Mouse (Mus musculus) hindbrain, embryonic 12.5 days (tissue): Measurements from ENCODE around the gene Fam149b. TPM values are rescaled to one million over a fixed set of nuclear protein-coding genes. Genes with fewer than 3 reads are reported as not detected.

Experiments
- ATAC-seq: fragments of 200-750 bp; cut with Nextera tagmentation; 2 replicates; pipeline ENCODE4 v1.8.0; 2017; ENCODE audit warnings: moderate TSS enrichment; ENCODE audit not compliant: low FRiP score
- H3K27ac ChIP-seq: fragments of 300-500 bp; sonication (generic); 2 replicates; pipeline ENCODE4 v1.5.1; 2016; ENCODE audit warnings: mild to moderate bottlenecking
- H3K27me3 ChIP-seq: fragments of 300-500 bp; sonication (generic); 2 replicates; pipeline ENCODE4 v1.6.1; 2016; ENCODE audit warnings: mild to moderate bottlenecking
- H3K36me3 ChIP-seq: fragments of 300-500 bp; sonication (generic); 2 replicates; pipeline ENCODE4 v1.6.1; 2016; ENCODE audit warnings: mild to moderate bottlenecking
- H3K4me1 ChIP-seq: fragments of 300-500 bp; sonication (generic); 2 replicates; pipeline ENCODE4 v1.6.1; 2016
- H3K4me2 ChIP-seq: fragments of 300-500 bp; sonication (generic); replicated peaks from 2 replicates; pipeline ENCODE4 v1.6.1; 2016; ENCODE audit warnings: mild to moderate bottlenecking
- H3K4me3 ChIP-seq: fragments of 300-500 bp; sonication (generic); 2 replicates; pipeline ENCODE4 v1.5.1; 2016; ENCODE audit warnings: mild to moderate bottlenecking
- H3K9ac ChIP-seq: fragments of 300-500 bp; sonication (generic); 2 replicates; pipeline ENCODE4 v1.6.1; 2016; ENCODE audit warnings: mild to moderate bottlenecking, moderate library complexity
- H3K9me3 ChIP-seq: fragments of 300-500 bp; sonication (generic); replicated peaks from 2 replicates; pipeline ENCODE4 v1.6.1; 2016; ENCODE audit warnings: mild to moderate bottlenecking
- WGBS: fragments of 180-500 bp; shearing (Covaris S2); methylation state at CpG from one replicate; pipeline ENCODE4 v1.1.7; 2016; 5-methylcytosine and 5-hydroxymethylcytosine counted together
- polyA plus RNA-seq: library from polyadenylated mRNA; unstranded; fragments of >200 nt; fragmentation: Nextera tagmentation; extraction: Ambion mirVana; gene quantifications from 2 replicates; pipeline ENCODE4 v1.2.1, GENCODE M21; 2016

Gene Fam149b
- polyA plus RNA-seq, 1 experiment from 2014 or later = 53.2 TPM

DNA sequence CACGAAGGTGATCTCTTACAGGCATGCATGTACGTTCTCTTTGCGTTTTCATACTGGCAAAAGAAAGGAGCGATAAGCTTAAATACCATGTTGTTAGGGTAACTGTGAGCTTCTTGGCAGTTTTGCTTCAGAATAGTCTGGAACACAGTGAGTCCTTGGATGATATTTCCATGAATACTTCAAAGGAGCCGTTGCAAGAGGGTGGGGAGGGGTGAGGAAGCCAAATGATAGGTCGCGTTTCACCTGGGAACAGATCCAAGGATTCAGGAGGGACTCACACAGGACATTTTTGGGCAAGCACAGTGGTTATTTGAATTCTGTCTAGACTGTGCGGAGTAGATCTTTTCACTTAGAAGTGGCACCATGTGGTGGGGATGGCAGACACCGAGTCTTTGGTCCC, 49.3 kb downstream of the Fam149b start:
- H3K9ac ChIP-seq = no peak overlapping the region
- WGBS = 80% methylated on average over 9 of the region's 9 CpGs
- ATAC-seq = no peak
- no peak overlapping the region for H3K27ac ChIP-seq
- no peaks in the 10 kb centered on the region for H3K9me3 ChIP-seq
- H3K27me3 ChIP-seq = no peaks in the 10 kb centered on the region
- H3K36me3 ChIP-seq = no peaks in the 10 kb centered on the region
- H3K4me2 ChIP-seq = no peak overlapping the region
- no peak overlapping the region for H3K4me3 ChIP-seq
- peaks cover 9% of the 10 kb centered on the region; the same call in 1 of the 2 replicates for H3K4me1 ChIP-seq

DNA sequence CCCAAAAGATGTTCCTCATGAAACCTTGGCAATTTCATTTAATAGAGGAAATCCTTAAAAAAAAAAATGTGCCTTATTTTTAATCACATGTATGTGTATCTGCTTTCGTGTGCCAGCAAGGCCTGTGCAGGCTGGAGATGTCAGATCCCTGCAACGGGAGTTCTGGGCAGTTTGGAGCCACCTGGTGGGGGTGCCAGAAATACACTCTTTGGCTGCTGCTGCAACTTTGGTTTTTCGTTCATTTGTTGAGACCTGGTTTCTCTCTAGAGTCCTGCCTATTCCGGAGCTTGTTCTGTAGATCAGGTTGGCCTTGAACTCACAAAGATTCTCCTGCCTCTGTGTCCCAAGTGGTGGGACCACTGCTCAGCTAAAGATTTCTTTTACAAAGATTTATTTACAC, 50.9 kb downstream of the Fam149b start:
- no peak overlapping the region for H3K4me3 ChIP-seq
- no peak for ATAC-seq
- no peaks in the 10 kb centered on the region for H3K9me3 ChIP-seq
- no peaks in the 10 kb centered on the region for H3K27me3 ChIP-seq
- no peak overlapping the region for H3K9ac ChIP-seq
- H3K4me2 ChIP-seq = no peak overlapping the region
- no peaks in the 10 kb centered on the region for H3K36me3 ChIP-seq
- H3K27ac ChIP-seq = no peak overlapping the region
- H3K4me1 ChIP-seq = peaks cover 4% of the 10 kb centered on the region; the same call in 1 of the 2 replicates
- WGBS = 51% methylated on average over 4 of the region's 4 CpGs

DNA sequence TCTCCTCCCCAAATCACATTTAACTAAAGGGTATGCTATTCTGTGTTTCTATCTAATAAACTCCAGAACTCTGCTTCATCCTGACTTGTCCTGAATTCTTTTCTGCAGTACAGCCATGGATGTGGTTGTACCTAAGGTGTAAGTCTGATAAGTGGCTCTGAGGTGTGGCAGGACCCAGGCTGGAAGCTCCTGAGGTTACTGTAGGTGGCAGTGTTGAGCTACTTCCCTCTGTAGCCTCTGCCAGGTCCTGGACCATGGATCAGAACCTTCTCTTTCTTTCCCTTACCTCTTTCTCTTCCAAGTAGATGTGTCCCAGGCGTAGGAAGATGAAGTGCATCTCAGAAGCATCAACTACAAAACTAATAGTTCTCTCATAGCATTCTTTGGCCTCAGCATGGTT, 52.1 kb downstream of the Fam149b start:
- Histone ChIP-seq H3K27ac (no peak overlapping the region), H3K27me3 (no peaks in the 10 kb centered on the region), H3K4me1 (no peaks in the 10 kb centered on the region), H3K9me3 (no peaks in the 10 kb centered on the region), H3K4me2 (no peak overlapping the region), H3K36me3 (no peaks in the 10 kb centered on the region), H3K9ac (no peak overlapping the region), H3K4me3 (no peak overlapping the region)
- ATAC-seq = no peak
- WGBS = 50% methylated on average over 1 of the region's 1 CpGs

DNA sequence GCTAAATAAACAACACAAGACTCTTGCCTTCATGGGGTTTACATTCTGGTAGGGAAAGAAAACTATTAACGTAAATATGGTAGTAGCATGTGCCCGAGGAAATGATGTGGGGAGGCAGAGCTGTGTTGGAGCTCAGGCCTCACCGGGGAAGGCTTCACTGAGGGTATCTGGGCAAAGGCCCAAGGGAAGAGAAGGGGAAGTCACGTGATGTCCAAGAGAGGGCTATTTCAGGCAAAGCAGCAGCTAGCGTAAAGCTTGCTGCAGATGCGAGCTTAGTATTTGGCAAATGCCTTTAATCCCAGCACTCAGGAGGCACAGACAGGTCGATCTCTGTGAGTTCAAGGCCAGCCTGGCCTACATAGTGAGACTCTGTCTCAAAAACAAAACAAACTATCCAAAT, 74.3 kb downstream of the Fam149b start:
- Histone ChIP-seq H3K9me3 (no peaks in the 10 kb centered on the region), H3K27ac (no peak overlapping the region), H3K4me3 (no peak overlapping the region), H3K27me3 (no peaks in the 10 kb centered on the region), H3K9ac (no peak overlapping the region), H3K4me1 (no peaks in the 10 kb centered on the region), H3K4me2 (no peak overlapping the region), H3K36me3 (no peaks in the 10 kb centered on the region)
- 79% methylated on average over 7 of the region's 7 CpGs for WGBS
- ATAC-seq = no peak

DNA sequence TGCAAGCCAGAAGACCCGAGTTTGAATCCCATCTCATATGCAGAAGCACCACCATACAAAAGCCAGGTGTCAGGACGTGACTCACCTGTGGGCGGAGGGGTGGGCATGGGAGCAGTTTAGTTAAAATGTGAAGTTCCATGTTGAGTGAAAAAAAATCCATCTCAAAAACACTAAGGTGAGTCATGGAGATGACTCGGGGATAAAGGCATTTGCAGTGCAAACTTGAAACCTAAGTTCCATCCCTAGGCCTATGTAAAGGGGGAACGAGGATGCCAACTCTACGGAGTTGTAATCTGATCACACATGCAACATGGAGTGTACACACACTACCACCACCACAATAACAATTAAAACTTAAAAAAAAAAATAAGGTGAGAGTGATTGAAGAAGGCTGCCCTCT, 75.1 kb downstream of the Fam149b start:
- Histone ChIP-seq H3K27me3 (no peaks in the 10 kb centered on the region), H3K4me1 (no peaks in the 10 kb centered on the region), H3K4me3 (no peak overlapping the region), H3K9me3 (no peaks in the 10 kb centered on the region), H3K9ac (no peak overlapping the region), H3K4me2 (no peak overlapping the region), H3K36me3 (no peaks in the 10 kb centered on the region), H3K27ac (no peak overlapping the region)
- WGBS = 94% methylated on average over 6 of the region's 6 CpGs
- ATAC-seq = no peak

DNA sequence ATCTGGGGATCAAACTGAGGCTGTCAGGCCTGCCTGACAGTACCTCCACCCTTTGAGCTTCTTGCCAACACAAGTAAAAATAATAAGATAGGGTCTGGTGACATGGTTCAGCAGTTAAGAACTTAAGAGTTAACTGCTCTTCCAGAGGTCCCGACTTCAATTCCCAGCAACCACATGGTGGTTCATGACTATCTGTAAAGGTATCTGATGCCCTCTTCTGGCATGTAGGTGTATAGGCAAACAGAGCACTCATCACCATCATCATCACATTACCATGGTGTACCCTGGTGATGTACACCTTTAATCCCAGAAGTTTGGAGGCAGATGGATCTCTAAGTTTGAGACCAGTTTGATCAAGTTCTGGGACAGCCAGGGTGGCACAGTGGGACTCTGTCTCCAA, 80.6 kb downstream of the Fam149b start:
- 39% methylated on average over 1 of the region's 1 CpGs for WGBS
- H3K4me2 ChIP-seq = no peak overlapping the region
- H3K9me3 ChIP-seq = no peaks in the 10 kb centered on the region
- H3K27ac ChIP-seq = no peak overlapping the region
- H3K36me3 ChIP-seq = no peaks in the 10 kb centered on the region
- no peaks in the 10 kb centered on the region for H3K4me1 ChIP-seq
- no peak overlapping the region for H3K4me3 ChIP-seq
- no peak for ATAC-seq
- H3K27me3 ChIP-seq = no peaks in the 10 kb centered on the region
- no peak overlapping the region for H3K9ac ChIP-seq

DNA sequence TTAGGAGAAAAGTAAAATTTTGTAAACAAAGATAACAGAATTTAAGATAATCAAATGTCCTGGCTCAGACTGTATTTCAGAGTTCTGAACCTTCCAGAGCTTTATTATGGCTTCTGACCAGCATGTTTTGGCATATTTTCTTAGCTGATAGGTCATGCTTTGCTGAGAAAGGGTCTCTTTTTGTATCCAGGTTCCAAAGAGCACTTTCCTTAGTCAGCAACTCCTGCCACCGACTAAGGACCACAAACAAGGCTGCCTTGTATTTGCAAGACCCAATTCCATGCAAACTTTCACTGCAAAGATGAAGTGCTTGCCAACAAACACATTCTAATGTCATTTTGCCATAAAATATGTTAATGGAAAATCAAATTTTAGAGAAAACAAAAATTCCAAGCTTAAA, 81.9 kb downstream of the Fam149b start:
- H3K27me3 ChIP-seq = no peaks in the 10 kb centered on the region
- no peaks in the 10 kb centered on the region for H3K9me3 ChIP-seq
- H3K4me1 ChIP-seq = no peaks in the 10 kb centered on the region
- WGBS = 38% methylated on average over 1 of the region's 1 CpGs
- H3K36me3 ChIP-seq = no peaks in the 10 kb centered on the region
- H3K4me2 ChIP-seq = no peak overlapping the region
- H3K27ac ChIP-seq = no peak overlapping the region
- H3K9ac ChIP-seq = no peak overlapping the region
- no peak for ATAC-seq
- no peak overlapping the region for H3K4me3 ChIP-seq

DNA sequence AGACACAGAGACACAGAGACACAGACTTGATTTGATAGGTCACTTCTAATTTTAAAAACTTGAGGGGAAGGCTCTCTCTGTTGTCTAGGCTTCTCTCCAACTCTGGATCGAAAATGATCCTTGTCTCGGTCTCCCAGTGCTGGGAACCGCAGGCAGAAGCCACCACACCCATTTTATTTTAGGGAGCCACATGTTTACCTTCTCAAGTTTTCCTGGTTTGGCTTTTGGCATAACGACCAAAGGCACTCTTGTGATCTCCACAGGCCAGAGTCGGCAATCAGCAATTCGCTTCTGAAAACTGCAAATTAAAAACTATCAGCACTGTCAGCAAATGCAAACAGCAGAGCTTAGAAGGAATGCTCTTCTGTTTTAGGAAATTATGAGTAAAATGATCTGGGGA, 83.8 kb downstream of the Fam149b start:
- H3K27me3 ChIP-seq = no peaks in the 10 kb centered on the region
- no peak overlapping the region for H3K9ac ChIP-seq
- no peak overlapping the region for H3K4me2 ChIP-seq
- WGBS = 80% methylated on average over 6 of the region's 6 CpGs
- no peak overlapping the region for H3K4me3 ChIP-seq
- no peaks in the 10 kb centered on the region for H3K9me3 ChIP-seq
- ATAC-seq = no peak
- H3K4me1 ChIP-seq = no peaks in the 10 kb centered on the region
- H3K36me3 ChIP-seq = no peaks in the 10 kb centered on the region
- H3K27ac ChIP-seq = no peak overlapping the region

DNA sequence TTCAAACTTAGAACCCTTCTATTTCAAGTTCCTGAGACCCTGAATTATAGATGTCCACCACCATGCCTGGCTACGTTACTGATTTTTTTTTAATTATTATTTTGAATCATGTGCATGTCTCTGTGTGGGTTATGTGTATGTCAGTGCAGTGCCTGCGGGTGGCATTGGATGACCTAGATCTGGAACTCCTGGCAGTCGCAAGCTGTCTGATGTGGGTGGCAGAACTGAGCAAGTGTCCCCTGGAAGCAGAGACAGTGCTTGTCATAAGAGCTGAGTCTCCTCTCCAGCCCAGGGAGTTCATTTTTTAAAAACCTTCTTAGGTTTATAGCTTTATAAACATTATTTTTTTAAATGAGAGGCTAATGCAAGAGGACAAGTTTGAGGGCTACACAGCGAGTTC, 84.5 kb downstream of the Fam149b start:
- 83% methylated on average over 4 of the region's 4 CpGs for WGBS
- no peaks in the 10 kb centered on the region for H3K27me3 ChIP-seq
- no peak overlapping the region for H3K4me3 ChIP-seq
- H3K9me3 ChIP-seq = no peaks in the 10 kb centered on the region
- H3K36me3 ChIP-seq = no peaks in the 10 kb centered on the region
- ATAC-seq = no peak
- H3K27ac ChIP-seq = no peak overlapping the region
- H3K4me1 ChIP-seq = no peaks in the 10 kb centered on the region
- no peak overlapping the region for H3K4me2 ChIP-seq
- no peak overlapping the region for H3K9ac ChIP-seq

Other genes with a start within 250 kb of the Fam149b start
- gene Saysd1, start 209.6 kb upstream of the Fam149b start, polyA plus RNA-seq = 10.6 and 10.8 TPM in 2 replicates
- 5.8 and 6.9 TPM in 2 replicates for gene Kcnk5, start 166.4 kb upstream of the Fam149b start, polyA plus RNA-seq
- gene Kcnk16, start 79.0 kb upstream of the Fam149b start, polyA plus RNA-seq = 0.14 TPM in 1 of 2 replicates, not detected in the other
- 11.7 and 12.5 TPM in 2 replicates for gene Nudt13, start 53.5 kb upstream of the Fam149b start, polyA plus RNA-seq
- gene Ecd, start within 50 bp of the Fam149b start, polyA plus RNA-seq = 55.0 and 59.5 TPM in 2 replicates
- gene Dnajc9, start 40.7 kb downstream of the Fam149b start, polyA plus RNA-seq = 150 and 158 TPM in 2 replicates
- gene Mrps16, start 45.5 kb downstream of the Fam149b start, polyA plus RNA-seq = 65.0 and 67.4 TPM in 2 replicates
- gene Cfap70, start 104.1 kb downstream of the Fam149b start, polyA plus RNA-seq = 0.73 and 2.3 TPM in 2 replicates
- gene Anxa7, start 132.0 kb downstream of the Fam149b start, polyA plus RNA-seq = 19.9 TPM in 2 replicates
- gene Mss51, start 148.7 kb downstream of the Fam149b start, polyA plus RNA-seq = 0.82 and 0.83 TPM in 2 replicates
- 69.4 and 74.0 TPM in 2 replicates for gene Ppp3cb, start 198.4 kb downstream of the Fam149b start, polyA plus RNA-seq